Mouse (Mus musculus) left cerebral cortex, adult 2 months (tissue): ENCODE measurements at regions not wholly inside any gene's neighbourhood (a gene's known extent, or its start where the extent isn't known, plus 50 kb on each side); places are given as distances from the start of the nearest gene placed in this dataset.

Source experiments
- DNase-seq, 2 experiments: peaks; one replicate each; pipeline ENCODE4 v3.0.0; 2021 to 2022; ENCODE audit warnings: low spot score in 2 of 2, mixed read lengths in 1 of 2; ENCODE audit errors: extremely low spot score in 1 of 2
- H3K27ac ChIP-seq: fragments of 200-600 bp; 2 replicates; pipeline ENCODE4 v1.8.1; 2022
- H3K4me3 ChIP-seq: fragments of 200-600 bp; 2 replicates; pipeline ENCODE4 v1.8.1; 2022
- CTCF ChIP-seq: fragments of 200-600 bp; IDR thresholded peaks from 2 replicates; pipeline ENCODE4 v1.8.1; 2022; ENCODE audit warnings: antibody characterized with exemption, mild to moderate bottlenecking, moderate library complexity
- intact Hi-C: fragments of 180-260 bp; cut with DNase I; formaldehyde crosslinking; loops from one replicate; pipeline ENCODE4 v1.15.1; 2025

- H3K27ac ChIP-seq: no peak overlapping the region
- DNase-seq: peak in 1 of 2 experiments; percentile 11
- TF ChIP-seq CTCF: no peak
- intact Hi-C loops: loop anchor here (5.0 kb wide), 1 partner anchor 75 kb away; no protein-coding TSS in a partner anchor
- no peak overlapping the region for H3K4me3 ChIP-seq
Observed at GRCm38 (mm10) chr15:103627085-103627484, 62.2 kb upstream of the Glycam1 start.
